Comparison of ENCODE assay signal across 29 mouse cellular contexts in the genomic region with DNA sequence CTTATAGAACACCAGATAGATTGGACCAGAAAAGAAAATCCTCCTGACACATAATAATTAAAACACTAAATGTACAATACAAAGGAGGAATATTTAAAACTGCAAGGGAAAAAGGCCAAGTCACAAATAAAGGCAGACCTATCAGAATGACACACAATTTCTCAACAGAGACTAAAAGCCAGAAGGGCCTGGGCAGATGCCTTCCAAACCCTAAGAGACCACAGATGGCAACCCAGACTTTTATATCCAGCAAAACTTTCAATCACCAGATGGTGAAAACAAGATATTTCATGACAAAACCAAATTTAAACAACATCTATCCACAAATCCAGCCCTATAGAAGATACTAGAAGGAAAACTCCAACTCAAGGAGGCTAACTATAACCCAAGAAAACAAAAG.
"Had no signal": no experiment of that assay in that cellular context is flagged by ENCODE, and none has a peak within 500 bp of the region (broad histone marks: within the 10 kb centered on the region; RNA-seq: fewer than 3 reads in every experiment).

No protein-coding gene starts in this region.

- DNase-seq: gastrocnemius, adult 2 months; gastrocnemius, postnatal 10 days; gastrocnemius, postnatal 25 days; heart, adult 18-20 months; heart, postnatal 10 days; heart, postnatal 4 days; kidney, adult 18-20 months; kidney, adult 8-10 months; kidney, postnatal 10 days; kidney, postnatal 25 days; kidney, postnatal 4 days; liver; liver, embryonic 13.5 days; liver, postnatal 0 days had no signal

- H3K9ac ChIP-seq: heart, embryonic 12.5 days; hindbrain, embryonic 12.5 days; hindbrain, embryonic 14.5 days; intestine, embryonic 15.5 days; limb, embryonic 12.5 days; liver, embryonic 13.5 days; liver, embryonic 15.5 days; liver, postnatal 0 days had no signal

- H3K27ac ChIP-seq: gastrocnemius, adult 2 months; heart, embryonic 10.5 days; hindbrain, embryonic 10.5 days; hindbrain, embryonic 12.5 days; hindbrain, embryonic 14.5 days; intestine, embryonic 15.5 days; layer of hippocampus, adult 2 months; left cerebral cortex, adult 2 months; limb, embryonic 10.5 days; limb, embryonic 12.5 days; liver, embryonic 13.5 days; liver, embryonic 15.5 days had no signal

- H3K4me3 ChIP-seq: gastrocnemius, adult 2 months; heart, embryonic 10.5 days; heart, embryonic 12.5 days; hindbrain, embryonic 10.5 days; hindbrain, embryonic 12.5 days; intestine, embryonic 15.5 days; layer of hippocampus, adult 2 months; left cerebral cortex, adult 2 months; limb, embryonic 10.5 days; limb, embryonic 12.5 days; liver, embryonic 13.5 days; liver, embryonic 15.5 days had no signal

- H3K27me3 ChIP-seq: heart, embryonic 12.5 days; hindbrain, embryonic 12.5 days; intestine, embryonic 15.5 days; limb, embryonic 12.5 days; liver, embryonic 13.5 days; liver, embryonic 15.5 days had no signal

- H3K4me2 ChIP-seq: heart, embryonic 12.5 days; hindbrain, embryonic 12.5 days; hindbrain, embryonic 14.5 days; intestine, embryonic 15.5 days; limb, embryonic 12.5 days; liver, embryonic 11.5 days; liver, embryonic 13.5 days; liver, embryonic 15.5 days had no signal

- ATAC-seq: hindbrain, embryonic 16.5 days; inflammation-experienced regulatory T-cells, adult 6 months; intestine, embryonic 15.5 days; intestine, postnatal 0 days; liver, postnatal 0 days had no signal

- H3K9me3 ChIP-seq: heart, embryonic 10.5 days; heart, embryonic 12.5 days; hindbrain, embryonic 10.5 days; hindbrain, embryonic 12.5 days; intestine, embryonic 15.5 days; limb, embryonic 10.5 days; limb, embryonic 12.5 days; liver, embryonic 13.5 days; liver, embryonic 15.5 days had no signal

- H3K36me3 ChIP-seq: heart, embryonic 10.5 days; heart, embryonic 12.5 days; hindbrain, embryonic 10.5 days; hindbrain, embryonic 12.5 days; intestine, embryonic 15.5 days; limb, embryonic 10.5 days; limb, embryonic 12.5 days; liver, embryonic 13.5 days; liver, embryonic 15.5 days had no signal

- H3K4me1 ChIP-seq: heart, embryonic 10.5 days; heart, embryonic 12.5 days; hindbrain, embryonic 10.5 days; hindbrain, embryonic 12.5 days; intestine, embryonic 15.5 days; limb, embryonic 10.5 days; limb, embryonic 12.5 days; liver, embryonic 13.5 days; liver, embryonic 15.5 days had no signal
